Mouse (Mus musculus): ENCODE measurements around the gene Wdr24. TPM values are rescaled to one million over a fixed set of nuclear protein-coding genes. Genes with fewer than 3 reads are reported as not detected.

Gene Wdr24
- 12.7 and 19.8 TPM in 2 replicates for polyA plus RNA-seq (2015; fragmentation: Nextera tagmentation; extraction: Ambion mirVana)

GRCm38 (mm10) chr17:25823452-25823851, at the start of gene Wdr24:
TSS of gene Wdr24 (plus strand) at chr17:25823627.
- Histone ChIP-seq H3K4me3 (peak within 1 kb of the TSS; percentile 61), H3K36me3 (peaks cover 5% of the 10 kb centered on the region; the same call in 1 of the 2 replicates), H3K4me1 (replicated peaks) (peaks cover 24% of the 10 kb centered on the region), H3K27ac (peak within 1 kb of the TSS; percentile 8; the same call in 1 of the 2 replicates), H3K27me3 (peaks cover 41% of the 10 kb centered on the region), H3K9me3 (replicated peaks) (no peaks in the 10 kb centered on the region), H3K9ac (peak within 1 kb of the TSS; percentile 63), H3K4me2 (peak within 1 kb of the TSS; percentile 87)
- ATAC-seq (replicated peaks; ENCODE audit: insufficient number of reproducible peaks, insufficient read depth, low FRiP score, low read depth) = peak; percentile 58; the same call in 1 of the 2 replicates
- WGBS = under 1% methylated on average over 18 of the region's 18 CpGs

GRCm38 (mm10) chr17:25775318-25776062, 47.9 kb upstream of the Wdr24 start:
- Histone ChIP-seq H3K27me3 (0 out of 2 replicates have a peak, but pooled peaks cover 3% of the 10 kb centered on the region), H3K36me3 (peaks cover 29% of the 10 kb centered on the region), H3K9ac (no peak overlapping the region), H3K4me2 (no peak overlapping the region), H3K27ac (no peak overlapping the region), H3K9me3 (replicated peaks) (no peaks in the 10 kb centered on the region), H3K4me3 (no peak overlapping the region), H3K4me1 (replicated peaks) (peaks cover 15% of the 10 kb centered on the region)
- no peak for ATAC-seq (replicated peaks; ENCODE audit: insufficient number of reproducible peaks, insufficient read depth, low FRiP score, low read depth)
- WGBS = 77% methylated on average over 10 of the region's 10 CpGs

- WGBS = 91% methylated on average over 5 of the region's 5 CpGs
- Histone ChIP-seq H3K36me3 (peaks cover 54% of the 10 kb centered on the region), H3K27ac (no peak overlapping the region)
These were observed 45.5 kb upstream of the Wdr24 start for GRCm38 (mm10) chr17:25777948-25778347.

GRCm38 (mm10) chr17:25781339-25781738, 42.1 kb upstream of the Wdr24 start:
- Histone ChIP-seq H3K36me3 (peaks cover 54% of the 10 kb centered on the region), H3K4me2 (no peak overlapping the region), H3K4me3 (no peak overlapping the region), H3K27me3 (no peaks in the 10 kb centered on the region), H3K9ac (no peak overlapping the region), H3K4me1 (replicated peaks) (peaks cover 33% of the 10 kb centered on the region), H3K9me3 (replicated peaks) (no peaks in the 10 kb centered on the region), H3K27ac (no peak overlapping the region)
- ATAC-seq (replicated peaks; ENCODE audit: insufficient number of reproducible peaks, insufficient read depth, low FRiP score, low read depth) = no peak
- 80% methylated on average over 6 of the region's 6 CpGs for WGBS

More at GRCm38 (mm10) chr17:25777948-25778347, 45.5 kb upstream of the Wdr24 start:
- Histone ChIP-seq H3K4me3 (no peak overlapping the region), H3K9ac (no peak overlapping the region), H3K9me3 (replicated peaks) (no peaks in the 10 kb centered on the region), H3K27me3 (no peaks in the 10 kb centered on the region), H3K4me2 (no peak overlapping the region), H3K4me1 (replicated peaks) (peaks cover 23% of the 10 kb centered on the region)
- no peak for ATAC-seq (replicated peaks; ENCODE audit: insufficient number of reproducible peaks, insufficient read depth, low FRiP score, low read depth)

- Histone ChIP-seq H3K4me1 (replicated peaks) (peaks cover 33% of the 10 kb centered on the region), H3K9ac (0 out of 2 replicates have a peak overlapping the region, but pooled peaks have one; percentile 10), H3K4me3 (no peak overlapping the region), H3K4me2 (no peak overlapping the region), H3K9me3 (replicated peaks) (no peaks in the 10 kb centered on the region), H3K36me3 (peaks cover 56% of the 10 kb centered on the region), H3K27me3 (no peaks in the 10 kb centered on the region), H3K27ac (peak overlapping the region; percentile 71)
- no peak for ATAC-seq (replicated peaks; ENCODE audit: insufficient number of reproducible peaks, insufficient read depth, low FRiP score, low read depth)
- 53% methylated on average over 7 of the region's 7 CpGs for WGBS
These were observed 40.3 kb upstream of the Wdr24 start for GRCm38 (mm10) chr17:25783086-25783485.

GRCm38 (mm10) chr17:25783861-25784574, 39.4 kb upstream of the Wdr24 start:
- peak overlapping the region; percentile 78 for H3K4me2 ChIP-seq
- ATAC-seq (replicated peaks; ENCODE audit: insufficient number of reproducible peaks, insufficient read depth, low FRiP score, low read depth) = no peak
- WGBS = 80% methylated on average over 15 of the region's 15 CpGs
- H3K27me3 ChIP-seq = no peaks in the 10 kb centered on the region
- peak overlapping the region; percentile 82 for H3K4me3 ChIP-seq
- H3K27ac ChIP-seq = no peak overlapping the region; the same call in 1 of the 2 replicates
- no peaks in the 10 kb centered on the region for H3K9me3 ChIP-seq (replicated peaks)
- H3K36me3 ChIP-seq = peaks cover 60% of the 10 kb centered on the region
- H3K9ac ChIP-seq = peak overlapping the region; percentile 73; the same call in 1 of the 2 replicates
- peaks cover 33% of the 10 kb centered on the region for H3K4me1 ChIP-seq (replicated peaks)

GRCm38 (mm10) chr17:25785281-25785745, 38.1 kb upstream of the Wdr24 start, which contains the start of gene Haghl:
TSS of gene Haghl (minus strand) at chr17:25785673.
- Histone ChIP-seq H3K27ac (peak within 1 kb of the TSS; percentile 93), H3K4me1 (replicated peaks) (peaks cover 34% of the 10 kb centered on the region), H3K9me3 (replicated peaks) (no peaks in the 10 kb centered on the region), H3K9ac (peak within 1 kb of the TSS; percentile 73), H3K4me2 (peak within 1 kb of the TSS; percentile 78), H3K36me3 (peaks cover 55% of the 10 kb centered on the region), H3K4me3 (peak within 1 kb of the TSS; percentile 82), H3K27me3 (no peaks in the 10 kb centered on the region)
- under 1% methylated on average over 23 of the region's 23 CpGs for WGBS
- peak; percentile 84 for ATAC-seq (replicated peaks; ENCODE audit: insufficient number of reproducible peaks, insufficient read depth, low FRiP score, low read depth)

GRCm38 (mm10) chr17:25786280-25786679, 37.1 kb upstream of the Wdr24 start, which contains the start of gene Ccdc78:
TSS of gene Ccdc78 (plus strand) at chr17:25786580.
- 71% methylated on average over 3 of the region's 3 CpGs for WGBS

GRCm38 (mm10) chr17:25786781-25787504, 36.5 kb upstream of the Wdr24 start:
- ATAC-seq (replicated peaks; ENCODE audit: insufficient number of reproducible peaks, insufficient read depth, low FRiP score, low read depth) = no peak
- Histone ChIP-seq H3K36me3 (peaks cover 42% of the 10 kb centered on the region), H3K27ac (no peak overlapping the region), H3K27me3 (no peaks in the 10 kb centered on the region), H3K4me1 (replicated peaks) (peaks cover 47% of the 10 kb centered on the region), H3K4me2 (no peak overlapping the region), H3K9me3 (replicated peaks) (no peaks in the 10 kb centered on the region), H3K9ac (no peak overlapping the region), H3K4me3 (no peak overlapping the region)
- 87% methylated on average over 9 of the region's 9 CpGs for WGBS

More at GRCm38 (mm10) chr17:25786280-25786679, 37.1 kb upstream of the Wdr24 start, which contains the start of gene Ccdc78:
- Histone ChIP-seq H3K9ac (peak within 1 kb of the TSS; percentile 73), H3K27me3 (no peaks in the 10 kb centered on the region), H3K9me3 (replicated peaks) (no peaks in the 10 kb centered on the region), H3K27ac (peak within 1 kb of the TSS; percentile 93), H3K4me1 (replicated peaks) (peaks cover 43% of the 10 kb centered on the region), H3K36me3 (peaks cover 48% of the 10 kb centered on the region), H3K4me2 (peak within 1 kb of the TSS; percentile 78), H3K4me3 (peak within 1 kb of the TSS; percentile 82)
- no peak for ATAC-seq (replicated peaks; ENCODE audit: insufficient number of reproducible peaks, insufficient read depth, low FRiP score, low read depth)

GRCm38 (mm10) chr17:25791320-25791842, 32.0 kb upstream of the Wdr24 start:
- no peaks in the 10 kb centered on the region for H3K27me3 ChIP-seq
- peak overlapping the region; percentile 79 for H3K4me2 ChIP-seq
- H3K4me1 ChIP-seq (replicated peaks) = peaks cover 43% of the 10 kb centered on the region
- H3K36me3 ChIP-seq = peaks cover 25% of the 10 kb centered on the region; the same call in 1 of the 2 replicates
- WGBS = 24% methylated on average over 19 of the region's 19 CpGs
- H3K27ac ChIP-seq = peak overlapping the region; percentile 91
- peak overlapping the region; percentile 63 for H3K4me3 ChIP-seq
- H3K9ac ChIP-seq = peak overlapping the region; percentile 55
- ATAC-seq (replicated peaks; ENCODE audit: insufficient number of reproducible peaks, insufficient read depth, low FRiP score, low read depth) = 0 out of 2 replicates have a peak, but pooled peaks have one; percentile 2
- H3K9me3 ChIP-seq (replicated peaks) = no peaks in the 10 kb centered on the region

Data from heart, embryonic 15.5 days (tissue).